Mouse (Mus musculus) CH12.LX (cell line): Measurements from ENCODE around the gene Tmem189. TPM values are rescaled to one million over a fixed set of nuclear protein-coding genes. Genes with fewer than 3 reads are reported as not detected.

Experiments
- DNase-seq: peaks from one replicate; pipeline ENCODE4 v3.0.0-alpha.2; 2013; ENCODE audit errors: extremely low read depth
- H3K27ac ChIP-seq: 2 replicates; pipeline ENCODE4 v1.5.1; 2012; ENCODE audit warnings: low read depth, mild to moderate bottlenecking, control low read depth, moderate library complexity; ENCODE audit not compliant: insufficient read depth
- H3K27me3 ChIP-seq: replicated peaks from 2 replicates; pipeline ENCODE3; 2012; ENCODE audit warnings: inconsistent platforms
- H3K36me3 ChIP-seq, 2 experiments: replicated peaks in 1 of 2; 2 replicates each; pipeline versions ENCODE3 to v1.6.1; 2012; ENCODE audit warnings: inconsistent platforms in 1 of 2, low read length in 1 of 2, mild to moderate bottlenecking in 1 of 2, mixed read lengths in 1 of 2, moderate library complexity in 1 of 2; ENCODE audit not compliant: control insufficient read depth in 1 of 2, insufficient read depth in 1 of 2
- H3K4me1 ChIP-seq, 2 experiments: 2 replicates each; pipeline ENCODE4 v1.6.1; 2012; ENCODE audit warnings: inconsistent platforms in 1 of 2, moderate library complexity in 1 of 2; ENCODE audit not compliant: insufficient read depth in 2 of 2, control insufficient read depth in 1 of 2
- H3K4me2 ChIP-seq: 2 replicates; pipeline ENCODE4 v1.6.1; 2012; ENCODE audit warnings: low read depth, mild to moderate bottlenecking, control low read depth; ENCODE audit not compliant: poor library complexity, insufficient read depth, severe bottlenecking
- H3K4me3 ChIP-seq, 3 experiments: fragments of 150-350 bp in 1 of 3; sonication (generic) in 1 of 3; replicated peaks in 1 of 3; 2 replicates each; pipeline versions ENCODE3 to v1.5.1; 2011 to 2012; ENCODE audit warnings: low read depth in 2 of 3, low read length in 2 of 3, mild to moderate bottlenecking in 2 of 3, moderate library complexity in 2 of 3, control low read depth in 1 of 3, improper control_type of control experiment in 1 of 3, inconsistent platforms in 1 of 3, mixed read lengths in 1 of 3; ENCODE audit not compliant: poor library complexity in 1 of 3
- H3K79me2 ChIP-seq: replicated peaks from 2 replicates; pipeline ENCODE4 v1.6.1; 2012; ENCODE audit warnings: mild to moderate bottlenecking, moderate library complexity; ENCODE audit not compliant: control insufficient read depth, poor library complexity, insufficient read depth, severe bottlenecking; ENCODE audit errors: extremely low read depth
- H3K9ac ChIP-seq: 2 replicates; pipeline ENCODE4 v1.6.1; 2012; ENCODE audit warnings: low read depth, mild to moderate bottlenecking, control low read depth, moderate library complexity; ENCODE audit not compliant: insufficient read depth
- H3K9me3 ChIP-seq: replicated peaks from 2 replicates; pipeline ENCODE3; 2012; ENCODE audit warnings: low read length, inconsistent platforms, mixed read lengths
- BHLHE40 ChIP-seq: IDR thresholded peaks from 2 replicates; pipeline ENCODE4 v1.6.1; 2011; ENCODE audit warnings: mild to moderate bottlenecking, low read depth, low read length, improper control_type of control experiment
- E2F4 ChIP-seq: IDR thresholded peaks from 2 replicates; pipeline ENCODE4 v1.6.1; 2011; ENCODE audit warnings: low read depth, low read length, improper control_type of control experiment; ENCODE audit not compliant: insufficient replicate concordance
- EP300 ChIP-seq: IDR thresholded peaks from 2 replicates; pipeline ENCODE4 v1.6.1; 2011; ENCODE audit warnings: low read length, improper control_type of control experiment
- HCFC1 ChIP-seq: IDR thresholded peaks from 2 replicates; pipeline ENCODE4 v1.6.1; 2012; ENCODE audit warnings: low read depth, mild to moderate bottlenecking, inconsistent platforms, low read length, improper control_type of control experiment
- JUN ChIP-seq: IDR thresholded peaks from 2 replicates; pipeline ENCODE4 v1.6.1; 2011; ENCODE audit warnings: low read depth, mild to moderate bottlenecking, low read length, improper control_type of control experiment, moderate library complexity; ENCODE audit not compliant: insufficient read depth
- MAZ ChIP-seq: IDR thresholded peaks from 2 replicates; pipeline ENCODE4 v1.6.1; 2012; ENCODE audit warnings: low read depth, mild to moderate bottlenecking, inconsistent platforms, low read length, improper control_type of control experiment, moderate library complexity
- MYC ChIP-seq: IDR thresholded peaks from 2 replicates; pipeline ENCODE4 v1.6.1; 2011; ENCODE audit warnings: low read depth, mild to moderate bottlenecking, improper control_type of control experiment, low read length
- PAX5 ChIP-seq: IDR thresholded peaks from 2 replicates; pipeline ENCODE4 v1.6.1; 2012; ENCODE audit warnings: low read length, inconsistent platforms, mixed read lengths
- SIN3A ChIP-seq: IDR thresholded peaks from 2 replicates; pipeline ENCODE4 v1.6.1; 2012; ENCODE audit warnings: low read length, improper control_type of control experiment, inconsistent platforms
- USF2 ChIP-seq: conservative IDR thresholded peaks from 2 replicates; pipeline ENCODE4 v1.6.1; 2011; ENCODE audit warnings: low read depth, low read length, improper control_type of control experiment
- ZKSCAN1 ChIP-seq: IDR thresholded peaks from 2 replicates; pipeline ENCODE4 v1.6.1; 2012; ENCODE audit warnings: low read depth, inconsistent platforms, low read length, improper control_type of control experiment, borderline replicate concordance
- ZNF384 ChIP-seq: IDR thresholded peaks from 2 replicates; pipeline ENCODE4 v1.6.1; 2012; ENCODE audit warnings: low read depth, low read length, improper control_type of control experiment, inconsistent platforms
- dilution Hi-C: fragments of 300-500 bp; cut with MboI; formaldehyde crosslinking; loops from 2 replicates; pipeline ENCODE4 v1.14.3; 2020; ENCODE audit warnings: low sequenced_read_pairs; ENCODE audit not compliant: extremely low pct_unique_long_range_greater_than_20kb, extremely low pct_ligation_motif_present
- in situ Hi-C: fragments of 300-500 bp; cut with MboI; formaldehyde crosslinking; loops from 3 replicates; pipeline ENCODE4 v1.14.3; 2019; ENCODE audit warnings: low sequenced_read_pairs, low pct_ligation_motif_present, low pct_unique_long_range_greater_than_20kb, mixed read lengths
- polyA plus RNA-seq: library from polyadenylated mRNA; unstranded; fragments of >175 nt; gene quantifications from 2 replicates; pipeline ENCODE4 v1.2.1, GENCODE M21; 2012; ENCODE audit warnings: low read depth; ENCODE audit not compliant: insufficient read length
- total RNA-seq, 2 experiments: library from RNA; depleted of rRNA; stranded (reverse); fragments of 300-350 nt in 1 of 2; fragments of >200 nt in 1 of 2; gene quantifications; 2 replicates each; pipeline ENCODE4 v1.2.3; 2012 to 2014

Gene Tmem189
- total and polyA plus RNA-seq, 3 experiments = 27.9 to 30.9 (median 29.5) TPM

DNA sequence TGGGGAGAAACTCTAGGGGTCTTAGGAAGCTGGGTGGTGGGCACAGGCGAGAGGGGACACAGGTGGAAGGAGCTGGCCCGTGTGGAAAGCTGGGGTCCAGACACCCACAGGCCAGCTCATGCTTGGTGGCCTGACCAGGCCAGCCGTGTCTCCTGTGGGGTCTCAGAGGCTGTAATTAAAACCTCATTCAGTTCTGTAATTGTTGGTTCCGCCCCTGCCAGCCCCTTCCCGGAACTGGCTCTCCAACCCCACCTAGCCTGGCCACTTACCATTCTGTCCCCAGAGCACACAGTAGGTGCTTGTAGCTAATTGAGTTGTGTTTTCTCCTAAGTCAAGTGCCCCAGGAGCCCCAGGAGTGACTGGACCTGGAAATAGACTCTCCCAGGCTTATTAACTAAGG is 90.4 kb downstream of the Tmem189 start:
- no peak overlapping the region for H3K4me2 ChIP-seq
- no peaks in the 10 kb centered on the region for H3K36me3 ChIP-seq
- no peaks in the 10 kb centered on the region for H3K9me3 ChIP-seq
- no peak for TF ChIP-seq BHLHE40
- no peak for TF ChIP-seq PAX5
- TF ChIP-seq JUN = no peak
- TF ChIP-seq ZNF384 = no peak
- no peak for TF ChIP-seq ZKSCAN1
- TF ChIP-seq MYC = no peak
- TF ChIP-seq E2F4 = no peak
- H3K27ac ChIP-seq = no peak overlapping the region
- DNase-seq = no peak
- no peak overlapping the region for H3K4me3 ChIP-seq
- dilution Hi-C loops = no loop called here
- no peaks in the 10 kb centered on the region for H3K27me3 ChIP-seq
- in situ Hi-C loops = no loop called here
- peaks cover 0 to 34% of the 10 kb centered on the region in 2 experiments; a peak in 2 of 4 replicates for H3K4me1 ChIP-seq
- H3K9ac ChIP-seq = no peak overlapping the region
- no peaks in the 10 kb centered on the region for H3K79me2 ChIP-seq

DNA sequence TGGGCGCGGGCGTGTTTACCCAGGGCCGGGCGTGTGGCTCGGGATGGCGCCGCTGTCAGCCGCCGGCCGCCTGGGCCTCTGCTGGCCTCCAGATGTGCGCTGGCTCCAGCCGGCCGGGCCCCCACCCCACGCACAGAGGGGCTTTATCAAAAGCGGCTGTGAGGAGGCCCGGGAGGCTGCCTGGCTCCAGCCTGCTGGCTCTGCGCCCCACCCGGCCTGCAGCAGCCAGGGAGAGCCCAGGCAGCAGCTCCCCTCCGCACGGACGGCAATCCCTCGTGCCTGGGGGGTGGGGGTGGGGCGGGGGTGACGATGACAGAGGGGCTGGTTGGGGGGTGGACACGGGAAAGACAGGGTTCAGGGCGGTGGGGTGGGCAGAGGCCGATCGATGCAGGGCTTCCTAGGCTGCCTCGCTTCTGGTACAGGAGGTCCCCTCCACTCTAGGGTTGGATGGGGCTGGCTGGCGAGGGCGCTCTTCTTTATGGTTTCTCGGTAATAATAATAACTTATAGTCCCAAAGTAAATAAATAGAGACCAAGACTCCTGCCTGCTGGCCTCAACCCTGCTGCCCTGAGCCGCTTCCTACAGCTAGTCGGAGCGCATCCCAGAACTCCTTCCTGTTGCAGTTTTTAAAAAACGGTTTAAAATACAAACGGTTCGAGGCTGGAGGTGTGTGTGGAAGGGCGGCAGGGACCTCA is 92.0 kb downstream of the Tmem189 start:
- Histone ChIP-seq H3K27me3 (no peaks in the 10 kb centered on the region), H3K4me1 (peaks cover 0 to 28% of the 10 kb centered on the region in 2 experiments; a peak in 2 of 4 replicates)
- dilution Hi-C loops = no loop called here
- TF ChIP-seq ZKSCAN1 (no peak), HCFC1 (no peak), USF2 (no peak), MAZ (no peak), SIN3A (no peak), JUN (no peak), EP300 (no peak)
- TF ChIP-seq, all 38 proteins: peak for 0
- Histone ChIP-seq H3K36me3 (no peaks in the 10 kb centered on the region), H3K9me3 (no peaks in the 10 kb centered on the region), H3K4me3 (no peak overlapping the region), H3K79me2 (no peaks in the 10 kb centered on the region), H3K9ac (no peak overlapping the region), H3K27ac (no peak overlapping the region), H3K4me2 (no peak overlapping the region)
- no peak for DNase-seq
- in situ Hi-C loops = no loop called here
